12 mouse cellular contexts compared by ENCODE assay signal in genomic region chr13:25361850-25362626, GRCm38 (mm10).
A peak's percentile ranks its signal among the peaks of the same experiment; 100 is the strongest.
DNase-seq lines count a peak whose midpoint lies in the region; ATAC-seq and TF ChIP-seq lines count a peak whose summit lies in the region.
"Had no signal": no experiment of that assay in that cellular context is flagged by ENCODE, and none has a peak within 500 bp of the region (broad histone marks: within the 10 kb centered on the region; RNA-seq: fewer than 3 reads in every experiment).

No protein-coding gene starts in this region.

- no peak overlapping the region for H3K4me2 ChIP-seq in embryonic facial prominence, embryonic 13.5 days
- H3K4me2 ChIP-seq in midbrain, postnatal 0 days (ENCODE audit: low read depth, low read length, poor library complexity, severe bottlenecking) = no peak overlapping the region

- H3K4me1 ChIP-seq in embryonic facial prominence, embryonic 13.5 days = no peaks in the 10 kb centered on the region
- 0 out of 2 replicates have a peak, but pooled peaks cover 7% of the 10 kb centered on the region for H3K4me1 ChIP-seq in midbrain, postnatal 0 days (ENCODE audit: insufficient read depth, low read length)

- 0 out of 2 replicates have a peak overlapping the region, but pooled peaks have one; percentile 3 for H3K27ac ChIP-seq in embryonic facial prominence, embryonic 13.5 days
- peak overlapping the region; percentile 51; the same call in 1 of the 2 replicates for H3K27ac ChIP-seq in midbrain, postnatal 0 days (ENCODE audit: low read depth, low read length)

- 38% methylated on average over 7 of the region's 7 CpGs for WGBS in embryonic facial prominence, embryonic 13.5 days
- WGBS in midbrain, postnatal 0 days = 14% methylated on average over 7 of the region's 7 CpGs

- H3K9me3 ChIP-seq in embryonic facial prominence, embryonic 13.5 days = no peaks in the 10 kb centered on the region
- no peaks in the 10 kb centered on the region for H3K9me3 ChIP-seq in midbrain, postnatal 0 days (ENCODE audit: low read length)

- peak; percentile 17 to 35 for DNase-seq in frontal cortex, postnatal 14 days (ENCODE audit: low spot score in 2 of 2)
- DNase-seq in layer of hippocampus, postnatal 25 days (ENCODE audit: extremely low spot score in 1 of 2, low spot score in 1 of 2) = peak; percentile 20 to 25
- DNase-seq in midbrain, postnatal 0 days (ENCODE audit: low spot score) = peak; percentile 66
- DNase-seq in yolk sac, embryonic 10.5 days (ENCODE audit: low spot score) = no peak
- no peak for DNase-seq in cerebellum, adult 9-10 months
- DNase-seq in lung, postnatal 14 days = no peak
- DNase-seq: heart, postnatal 10 days; kidney, postnatal 36 days; lung, adult 2 months had no signal

- no peak overlapping the region for H3K9ac ChIP-seq in embryonic facial prominence, embryonic 13.5 days
- no peak overlapping the region for H3K9ac ChIP-seq in midbrain, postnatal 0 days (replicated peaks; ENCODE audit: low read length, poor library complexity, severe bottlenecking)

- no peak overlapping the region for H3K4me3 ChIP-seq in embryonic facial prominence, embryonic 13.5 days
- no peak overlapping the region for H3K4me3 ChIP-seq in midbrain, postnatal 0 days (ENCODE audit: low read depth, low read length)
- H3K4me3 ChIP-seq: myocyte had no signal

- H3K27me3 ChIP-seq in embryonic facial prominence, embryonic 13.5 days = no peaks in the 10 kb centered on the region
- no peaks in the 10 kb centered on the region for H3K27me3 ChIP-seq in midbrain, postnatal 0 days (ENCODE audit: insufficient read depth, low read length)

- H3K36me3 ChIP-seq in embryonic facial prominence, embryonic 13.5 days = no peaks in the 10 kb centered on the region
- no peaks in the 10 kb centered on the region for H3K36me3 ChIP-seq in midbrain, postnatal 0 days (ENCODE audit: insufficient read depth, low read length)

- ATAC-seq in embryonic facial prominence, embryonic 13.5 days (ENCODE audit: insufficient number of reproducible peaks, insufficient read depth, low FRiP score, low TSS enrichment, low read depth) = no peak
- ATAC-seq in midbrain, postnatal 0 days (ENCODE audit: low FRiP score) = peak; percentile 79
- no peak for ATAC-seq in CD4-positive, CD25-positive, alpha-beta regulatory T cell, adult 4 months

- no peak for TF ChIP-seq CTCF in midbrain, postnatal 0 days (IDR thresholded peaks at IDR 0.05)

Comparison
In these comparisons a context has a peak if more than half of its experiments do, and no peak if none do; other contexts are left out.
1. DNase-seq: peak in frontal cortex, postnatal 14 days (2 of 2), layer of hippocampus, postnatal 25 days (2 of 2) and midbrain, postnatal 0 days (single experiment); none in yolk sac, embryonic 10.5 days (single experiment), cerebellum, adult 9-10 months (single experiment) and lung, postnatal 14 days (single experiment).